8 mouse cellular contexts compared by ENCODE assay signal in the genomic region with DNA sequence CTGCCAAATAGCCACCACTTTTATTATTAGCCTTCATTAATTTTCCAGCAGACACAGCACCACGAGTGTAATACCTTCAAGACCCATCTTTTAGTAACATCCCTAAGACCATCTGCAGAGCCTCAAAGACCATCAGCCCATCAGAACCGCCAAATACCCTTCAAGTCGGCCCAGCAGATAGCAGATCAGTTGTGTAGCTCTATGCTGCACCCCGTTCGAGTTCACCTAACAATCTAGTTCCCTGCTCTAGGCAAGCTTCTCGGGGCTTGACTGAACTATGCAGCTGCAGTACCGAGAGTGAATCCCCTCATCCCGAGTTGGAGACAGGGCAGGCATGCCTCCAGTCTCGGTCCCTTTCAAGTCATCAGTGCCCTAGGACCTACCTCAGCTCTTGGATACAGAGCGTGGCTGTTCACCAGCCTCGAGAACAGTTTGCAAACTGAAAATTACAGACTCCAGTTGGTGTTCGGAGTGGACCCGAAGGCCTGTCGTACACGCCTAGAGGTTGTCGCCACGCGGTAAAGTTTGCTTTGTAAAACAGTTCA. TPM values are rescaled to one million over a fixed set of nuclear protein-coding genes. Genes with fewer than 3 reads are reported as not detected.
DNase-seq lines count a peak whose midpoint lies in the region; ATAC-seq and TF ChIP-seq lines count a peak whose summit lies in the region.

No protein-coding gene starts in this region.

- peak overlapping the region; percentile 74 for H3K9ac ChIP-seq in embryonic facial prominence, embryonic 13.5 days
- peak overlapping the region; percentile 74 for H3K9ac ChIP-seq in neural tube, embryonic 13.5 days

- H3K9me3 ChIP-seq in embryonic facial prominence, embryonic 13.5 days: no peaks in the 10 kb centered on the region
- H3K9me3 ChIP-seq in limb, embryonic 10.5 days (replicated peaks): no peaks in the 10 kb centered on the region
- no peaks in the 10 kb centered on the region for H3K9me3 ChIP-seq in neural tube, embryonic 13.5 days

- H3K27me3 ChIP-seq in embryonic facial prominence, embryonic 13.5 days: no peaks in the 10 kb centered on the region
- no peaks in the 10 kb centered on the region for H3K27me3 ChIP-seq in limb, embryonic 10.5 days (ENCODE audit: low read depth, poor library complexity, severe bottlenecking)
- no peaks in the 10 kb centered on the region for H3K27me3 ChIP-seq in neural tube, embryonic 13.5 days

- ATAC-seq in embryonic facial prominence, embryonic 13.5 days (ENCODE audit: insufficient number of reproducible peaks, insufficient read depth, low FRiP score, low TSS enrichment, low read depth): no peak
- ATAC-seq in neural tube, embryonic 13.5 days (ENCODE audit: low read depth): peak; percentile 77

- 18% methylated on average over 18 of the region's 18 CpGs for WGBS in embryonic facial prominence, embryonic 13.5 days
- WGBS in limb, embryonic 10.5 days: 12% methylated on average over 18 of the region's 18 CpGs
- 13% methylated on average over 18 of the region's 18 CpGs for WGBS in neural tube, embryonic 13.5 days

- peak overlapping the region; percentile 73 for H3K4me3 ChIP-seq in layer of hippocampus, adult 2 months
- peak overlapping the region; percentile 58 for H3K4me3 ChIP-seq in embryonic facial prominence, embryonic 13.5 days
- peak overlapping the region; percentile 64 for H3K4me3 ChIP-seq in limb, embryonic 10.5 days
- peak overlapping the region; percentile 57 for H3K4me3 ChIP-seq in neural tube, embryonic 13.5 days

- peak overlapping the region; percentile 94 for H3K27ac ChIP-seq in layer of hippocampus, adult 2 months
- H3K27ac ChIP-seq in embryonic facial prominence, embryonic 13.5 days: no peak overlapping the region
- peak overlapping the region; percentile 92 for H3K27ac ChIP-seq in limb, embryonic 10.5 days
- H3K27ac ChIP-seq in neural tube, embryonic 13.5 days (replicated peaks): no peak overlapping the region

- no peaks in the 10 kb centered on the region for H3K36me3 ChIP-seq in embryonic facial prominence, embryonic 13.5 days
- peaks cover 9% of the 10 kb centered on the region; the same call in 1 of the 2 replicates for H3K36me3 ChIP-seq in limb, embryonic 10.5 days
- peaks cover 7% of the 10 kb centered on the region for H3K36me3 ChIP-seq in neural tube, embryonic 13.5 days

- peak overlapping the region; percentile 63 for H3K4me2 ChIP-seq in embryonic facial prominence, embryonic 13.5 days
- peak overlapping the region; percentile 63 for H3K4me2 ChIP-seq in neural tube, embryonic 13.5 days

- no peak for DNase-seq in layer of hippocampus, adult 2 months (ENCODE audit: low spot score in 2 of 2)
- DNase-seq in layer of hippocampus, adult 9-10 months (ENCODE audit: low spot score): no peak
- no peak for DNase-seq in limb, embryonic 10.5 days (ENCODE audit: low spot score)
- no peak for DNase-seq in c-Kit-positive CD71-positive TER-119-positive erythroid progenitor cells, embryonic 14.5 days (ENCODE audit: low spot score)
- no peak for DNase-seq in B cell, adult 2 months
- no peak for DNase-seq in frontal cortex, adult 2 months (ENCODE audit: extremely low spot score in 1 of 2, low spot score in 1 of 2)

- TF ChIP-seq CTCF in layer of hippocampus, adult 2 months (conservative IDR thresholded peaks at IDR 0.05): no peak

- H3K4me1 ChIP-seq in embryonic facial prominence, embryonic 13.5 days: peaks cover 4% of the 10 kb centered on the region; the same call in 1 of the 2 replicates
- no peaks in the 10 kb centered on the region; the same call in 1 of the 2 replicates for H3K4me1 ChIP-seq in limb, embryonic 10.5 days
- H3K4me1 ChIP-seq in neural tube, embryonic 13.5 days (replicated peaks): peaks cover 9% of the 10 kb centered on the region

RNA-seq across cellular contexts. Expression of a gene that starts 0.3 kb away (rescaled TPM):
- 10 to 100 TPM; 24.2 to 27.0 TPM for total RNA-seq in layer of hippocampus, adult 2 months (2021)
- polyA plus RNA-seq in embryonic facial prominence, embryonic 13.5 days (2015; fragmentation: Nextera tagmentation; extraction: Ambion mirVana): 41.7 and 47.2 TPM in 2 replicates
- 56.9 and 59.6 TPM in 2 replicates for polyA plus RNA-seq in limb, embryonic 10.5 days (2016; fragmentation: Nextera tagmentation; extraction: Ambion mirVana)
- polyA plus RNA-seq in neural tube, embryonic 13.5 days (2015; fragmentation: Nextera tagmentation; extraction: Ambion mirVana): 45.5 and 49.2 TPM in 2 replicates
- 28.2 and 28.4 TPM in 2 replicates for polyA plus RNA-seq in frontal cortex, adult 2 months (2012; rRNA removed)

RNA-seq across cellular contexts. Expression of a gene that starts 19.1 kb away (rescaled TPM):
- total RNA-seq in layer of hippocampus, adult 2 months (2021): 1 to 10 TPM; 5.0 to 7.6 TPM
- 0.53 and 1.2 TPM in 2 replicates for polyA plus RNA-seq in embryonic facial prominence, embryonic 13.5 days (2015; fragmentation: Nextera tagmentation; extraction: Ambion mirVana)
- polyA plus RNA-seq in limb, embryonic 10.5 days (2016; fragmentation: Nextera tagmentation; extraction: Ambion mirVana): 3.5 and 4.3 TPM in 2 replicates
- 24.6 and 27.9 TPM in 2 replicates for polyA plus RNA-seq in neural tube, embryonic 13.5 days (2015; fragmentation: Nextera tagmentation; extraction: Ambion mirVana)
- 10.3 and 12.2 TPM in 2 replicates for polyA plus RNA-seq in frontal cortex, adult 2 months (2012; rRNA removed)

RNA-seq across cellular contexts. Expression of a gene that starts 45.5 kb away (rescaled TPM):
- total RNA-seq in layer of hippocampus, adult 2 months (2021): 100 to 1,000 TPM; 102 to 113 TPM
- polyA plus RNA-seq in embryonic facial prominence, embryonic 13.5 days (2015; fragmentation: Nextera tagmentation; extraction: Ambion mirVana): 12.7 and 14.1 TPM in 2 replicates
- polyA plus RNA-seq in limb, embryonic 10.5 days (2016; fragmentation: Nextera tagmentation; extraction: Ambion mirVana): 8.9 and 12.5 TPM in 2 replicates
- polyA plus RNA-seq in neural tube, embryonic 13.5 days (2015; fragmentation: Nextera tagmentation; extraction: Ambion mirVana): 40.9 and 47.3 TPM in 2 replicates
- polyA plus RNA-seq in frontal cortex, adult 2 months (2012; rRNA removed): 112 and 115 TPM in 2 replicates

RNA-seq across cellular contexts. Expression of a gene that starts 58.5 kb away (rescaled TPM):
- 10 to 100 TPM; 28.5 to 32.5 TPM for total RNA-seq in layer of hippocampus, adult 2 months (2021)
- polyA plus RNA-seq in embryonic facial prominence, embryonic 13.5 days (2015; fragmentation: Nextera tagmentation; extraction: Ambion mirVana): 36.2 and 39.3 TPM in 2 replicates
- 23.5 and 25.7 TPM in 2 replicates for polyA plus RNA-seq in limb, embryonic 10.5 days (2016; fragmentation: Nextera tagmentation; extraction: Ambion mirVana)
- 27.2 and 35.5 TPM in 2 replicates for polyA plus RNA-seq in neural tube, embryonic 13.5 days (2015; fragmentation: Nextera tagmentation; extraction: Ambion mirVana)
- 20.0 and 22.7 TPM in 2 replicates for polyA plus RNA-seq in frontal cortex, adult 2 months (2012; rRNA removed)

Comparison
In these comparisons a context has a peak if more than half of its experiments do, and no peak if none do; other contexts are left out.
1. H3K27ac ChIP-seq: peak in layer of hippocampus, adult 2 months (single experiment) and limb, embryonic 10.5 days (single experiment); none in embryonic facial prominence, embryonic 13.5 days (single experiment) and neural tube, embryonic 13.5 days (single experiment).
2. Peak in every context shown above with its lines, with median percentiles within 50 percentile points of each other: H3K4me3 ChIP-seq.